Mouse (Mus musculus) forebrain, embryonic 14.5 days (tissue): ENCODE results near the gene Cyp2d9. TPM values are rescaled to one million over a fixed set of nuclear protein-coding genes. Genes with fewer than 3 reads are reported as not detected.
"Not testable (repeated sequence)": the region's sequence is repeated elsewhere in the genome, so short reads cannot be mapped to it uniquely, and the experiment has no call there.

Source experiments
- ATAC-seq: fragments of 200-750 bp; cut with Nextera tagmentation; 2 replicates; pipeline ENCODE4 v1.8.0; 2017; ENCODE audit warnings: mild to moderate bottlenecking, moderate library complexity
- DNase-seq: peaks from one replicate; pipeline ENCODE4 v3.0.0-alpha.2; 2015; ENCODE audit warnings: low spot score
- H3K27ac ChIP-seq: fragments of 300-500 bp; sonication (generic); 2 replicates; pipeline ENCODE4 v1.5.1; 2014; ENCODE audit warnings: low read depth, mild to moderate bottlenecking, control low read depth, low read length, moderate library complexity
- H3K27me3 ChIP-seq: fragments of 300-500 bp; sonication (generic); replicated peaks from 2 replicates; pipeline ENCODE4 v1.6.1; 2014; ENCODE audit warnings: low read length, control low read depth, mixed read lengths; ENCODE audit not compliant: control insufficient read depth, insufficient read depth
- H3K36me3 ChIP-seq: fragments of 300-500 bp; sonication (generic); 2 replicates; pipeline ENCODE4 v1.6.1; 2014; ENCODE audit warnings: low read length, control low read depth; ENCODE audit not compliant: control insufficient read depth, insufficient read depth
- H3K4me1 ChIP-seq: fragments of 300-500 bp; sonication (generic); 2 replicates; pipeline ENCODE4 v1.6.1; 2014; ENCODE audit warnings: antibody characterized with exemption, low read length, control low read depth; ENCODE audit not compliant: control insufficient read depth, insufficient read depth
- H3K4me2 ChIP-seq: fragments of 300-500 bp; sonication (generic); 2 replicates; pipeline ENCODE4 v1.6.1; 2014; ENCODE audit warnings: mild to moderate bottlenecking, control low read depth, low read length
- H3K4me3 ChIP-seq: fragments of 300-500 bp; sonication (generic); 2 replicates; pipeline ENCODE4 v1.5.1; 2014; ENCODE audit warnings: low read depth, low read length, control low read depth
- H3K9ac ChIP-seq: fragments of 300-500 bp; sonication (generic); 2 replicates; pipeline ENCODE4 v1.6.1; 2014; ENCODE audit warnings: mild to moderate bottlenecking, low read length, control low read depth, moderate library complexity
- H3K9me3 ChIP-seq: fragments of 300-500 bp; sonication (generic); replicated peaks from 2 replicates; pipeline ENCODE4 v1.6.1; 2016; ENCODE audit warnings: low read length, control low read depth, mixed read lengths; ENCODE audit not compliant: control insufficient read depth
- WGBS: fragments of 180-500 bp; shearing (Covaris S2); extraction: QIAGEN DNeasy Blood & Tissue Kit; methylation state at CpG from one replicate; pipeline ENCODE4 v1.1.7; 2014; 5-methylcytosine and 5-hydroxymethylcytosine counted together
- microRNA-seq: library from miRNA; unstranded; fragments of <30 nt; microRNA quantifications from one replicate; pipeline ENCODE4, GENCODE M21; 2016
- polyA plus RNA-seq: library from polyadenylated mRNA; unstranded; fragments of >200 nt; fragmentation: Nextera tagmentation; extraction: Ambion mirVana; gene quantifications from 2 replicates; pipeline ENCODE4 v1.2.1, GENCODE M21; 2014

Cyp2d9 gene
- polyA plus RNA-seq, 1 experiment from 2014 or later, result not detected

GRCm38 (mm10) chr15:82457064-82458021 is 24.1 kb downstream of the Cyp2d9 start:
- Histone ChIP-seq H3K4me1 (no peaks in the 10 kb centered on the region), H3K27ac (no peak overlapping the region), H3K9me3 (no peaks in the 10 kb centered on the region), H3K4me2 (no peak overlapping the region), H3K9ac (no peak overlapping the region), H3K4me3 (no peak overlapping the region), H3K36me3 (no peaks in the 10 kb centered on the region), H3K27me3 (no peaks in the 10 kb centered on the region)
- ATAC-seq (no peak), DNase-seq (no peak)
- WGBS, result 84% methylated on average over 5 of the region's 5 CpGs

GRCm38 (mm10) chr15:82459266-82459665 is 26.0 kb downstream of the Cyp2d9 start:
- not testable (repeated sequence) for H3K4me1 ChIP-seq, H3K27ac ChIP-seq, H3K27me3 ChIP-seq, DNase-seq, H3K4me2 ChIP-seq, H3K9me3 ChIP-seq, ATAC-seq, H3K36me3 ChIP-seq, H3K4me3 ChIP-seq, H3K9ac ChIP-seq
- 85% methylated on average over 12 of the region's 12 CpGs for WGBS

DNA sequence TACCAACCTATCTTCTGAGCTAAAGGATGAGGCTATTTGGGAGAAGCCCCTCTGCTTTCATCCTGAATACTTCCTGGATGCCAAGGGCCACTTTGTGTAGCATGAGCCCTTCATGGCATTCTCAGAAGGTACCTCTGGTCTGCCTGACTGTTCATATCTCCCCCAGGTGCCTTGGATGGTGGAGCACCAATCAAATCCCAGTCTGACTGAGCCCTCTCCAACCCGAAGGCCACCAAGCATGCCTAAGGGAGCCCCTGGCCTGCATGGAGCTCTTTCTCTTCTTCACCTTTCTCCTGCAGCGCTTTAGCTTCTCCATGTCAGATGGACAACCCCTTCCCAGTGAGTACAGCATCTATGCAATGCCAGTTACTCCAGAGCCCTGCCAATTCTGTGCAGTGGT is 31.5 kb downstream of the Cyp2d9 start:
- Histone ChIP-seq H3K9me3 (no peaks in the 10 kb centered on the region), H3K4me3 (no peak overlapping the region), H3K9ac (no peak overlapping the region), H3K36me3 (no peaks in the 10 kb centered on the region), H3K27ac (no peak overlapping the region), H3K4me1 (no peaks in the 10 kb centered on the region), H3K27me3 (no peaks in the 10 kb centered on the region), H3K4me2 (no peak overlapping the region)
- WGBS, result 68% methylated on average over 2 of the region's 2 CpGs
- DNase-seq (no peak), ATAC-seq (no peak)

- H3K36me3 ChIP-seq, H3K9me3 ChIP-seq, H3K4me2 ChIP-seq, ATAC-seq, H3K27me3 ChIP-seq, H3K9ac ChIP-seq, H3K4me3 ChIP-seq, H3K27ac ChIP-seq, H3K4me1 ChIP-seq, DNase-seq: not testable (repeated sequence)
- WGBS, result 79% methylated on average over 13 of the region's 13 CpGs
Measured at GRCm38 (mm10) chr15:82494273-82494672, 61.0 kb downstream of the Cyp2d9 start.

Small RNA genes lying within 50 kb of the gene (microRNA-seq; reads per million reads assigned to microRNA genes)
- gene Gm25990 (not detected), gene Gm27331 (not detected), gene Gm27622 (not detected), gene Gm27825 (not detected), gene Mir7684 (not detected)

Other genes starting within 250 kb of the Cyp2d9 start
- 0.61 and 0.77 TPM in 2 replicates for gene Shisa8, start 220.6 kb upstream of the Cyp2d9 start, polyA plus RNA-seq
- gene Tnfrsf13c, start 209.1 kb upstream of the Cyp2d9 start, polyA plus RNA-seq, result 0.14 and 0.19 TPM in 2 replicates
- 42.4 and 63.9 TPM in 2 replicates for gene Cenpm, start 188.7 kb upstream of the Cyp2d9 start, polyA plus RNA-seq
- 13.2 and 19.3 TPM in 2 replicates for gene 1500009C09Rik, start 181.0 kb upstream of the Cyp2d9 start, polyA plus RNA-seq
- 225 and 276 TPM in 2 replicates for gene Sept3, start 158.5 kb upstream of the Cyp2d9 start, polyA plus RNA-seq
- not detected in 2 replicates for gene Wbp2nl, start 134.5 kb upstream of the Cyp2d9 start, polyA plus RNA-seq
- gene Naga, start 94.5 kb upstream of the Cyp2d9 start, polyA plus RNA-seq, result 27.5 and 29.6 TPM in 2 replicates
- 0.63 and 0.80 TPM in 2 replicates for gene Pheta2, start 94.5 kb upstream of the Cyp2d9 start, polyA plus RNA-seq
- 296 and 326 TPM in 2 replicates for gene Smdt1, start 94.5 kb upstream of the Cyp2d9 start, polyA plus RNA-seq
- 302 and 403 TPM in 2 replicates for gene Ndufa6, start 79.1 kb upstream of the Cyp2d9 start, polyA plus RNA-seq
- 0.63 and 1.2 TPM in 2 replicates for gene Cyp2d22, start 53.2 kb upstream of the Cyp2d9 start, polyA plus RNA-seq
- not detected in 2 replicates for gene Cyp2d11, start 39.4 kb upstream of the Cyp2d9 start, polyA plus RNA-seq
- gene Cyp2d10, start 26.2 kb upstream of the Cyp2d9 start, polyA plus RNA-seq, result not detected in 2 replicates
- not detected in 2 replicates for gene Cyp2d12, start 121.6 kb downstream of the Cyp2d9 start, polyA plus RNA-seq
- not detected in 2 replicates for gene Cyp2d34, start 187.5 kb downstream of the Cyp2d9 start, polyA plus RNA-seq